Mouse (Mus musculus) megakaryocyte-erythroid progenitor cell, adult 5 weeks (primary cell): ENCODE measurements around the gene Kctd11. TPM values are rescaled to one million over a fixed set of nuclear protein-coding genes. Genes with fewer than 3 reads are reported as not detected.

ENCODE experiments used
- polyA plus RNA-seq: library from polyadenylated mRNA; stranded (reverse); fragments of >175 nt; gene quantifications from 2 replicates; pipeline ENCODE4 v1.2.3, GENCODE M21; 2012

The Kctd11 gene
- polyA plus RNA-seq, result 1.2 and 1.7 TPM in 2 replicates

GRCm38 (mm10) chr11:69880853-69881603 is at the start of gene Kctd11:
Kctd11 (minus strand) TSS chr11:69881406.

GRCm38 (mm10) chr11:69921114-69922011 is 40.2 kb upstream of the Kctd11 start, which contains the start of gene Eif5a:
Eif5a (minus strand) TSS chr11:69921958.

GRCm38 (mm10) chr11:69913554-69914371 is 32.6 kb upstream of the Kctd11 start, which contains the start of gene Gps2:
Gps2 (plus strand) TSS chr11:69913888.

GRCm38 (mm10) chr11:69900471-69901405 is 19.5 kb upstream of the Kctd11 start, which contains the start of the genes 2810408A11Rik and Neurl4:
2810408A11Rik (minus strand) TSS chr11:69900987.
Neurl4 (plus strand) TSS chr11:69901072.

GRCm38 (mm10) chr11:69895291-69895690 is 14.1 kb upstream of the Kctd11 start, which contains the start of gene Acap1:
Acap1 (minus strand) TSS chr11:69895539.

GRCm38 (mm10) chr11:69877878-69878277 is 3.3 kb downstream of the Kctd11 start, which contains the start of gene Tmem95:
Tmem95 (minus strand) TSS chr11:69878018.

GRCm38 (mm10) chr11:69858113-69858998 is 22.9 kb downstream of the Kctd11 start, which contains the start of gene Tnk1:
Tnk1 (minus strand) TSS chr11:69858730.

GRCm38 (mm10) chr11:69846198-69846680 is 35.0 kb downstream of the Kctd11 start, which contains the start of gene Plscr3:
Plscr3 (plus strand) TSS chr11:69846376.

GRCm38 (mm10) chr11:69837952-69838713 is 43.1 kb downstream of the Kctd11 start, which contains the start of gene Tmem256:
Tmem256 (plus strand) TSS chr11:69838514.

GRCm38 (mm10) chr11:69837604-69837951 is 43.6 kb downstream of the Kctd11 start, which contains the start of gene Nlgn2:
Nlgn2 (minus strand) TSS chr11:69837784.

Other genes with a start within 250 kb of the Kctd11 start
- gene Fxr2, start 248.4 kb downstream of the Kctd11 start, polyA plus RNA-seq, result 78.1 and 86.4 TPM in 2 replicates
- 0.48 and 1.3 TPM in 2 replicates for gene Sox15, start 226.1 kb downstream of the Kctd11 start, polyA plus RNA-seq
- gene Mpdu1, start 218.8 kb downstream of the Kctd11 start, polyA plus RNA-seq, result 34.6 and 45.3 TPM in 2 replicates
- 27.8 and 36.3 TPM in 2 replicates for gene Cd68, start 215.3 kb downstream of the Kctd11 start, polyA plus RNA-seq
- gene Eif4a1, start 209.0 kb downstream of the Kctd11 start, polyA plus RNA-seq, result 275 and 277 TPM in 2 replicates
- 103 and 104 TPM in 2 replicates for gene Senp3, start 199.3 kb downstream of the Kctd11 start, polyA plus RNA-seq
- 11.4 TPM in 2 replicates for gene Tnfsf13, start 195.6 kb downstream of the Kctd11 start, polyA plus RNA-seq
- 7.9 and 10.0 TPM in 2 replicates for gene Tnfsf12, start 185.6 kb downstream of the Kctd11 start, polyA plus RNA-seq
- 2.5 and 3.6 TPM in 2 replicates for gene Tnfsfm13, start 185.3 kb downstream of the Kctd11 start, polyA plus RNA-seq
- gene Polr2a, start 122.8 kb downstream of the Kctd11 start, polyA plus RNA-seq, result 82.4 and 83.8 TPM in 2 replicates
- gene Slc35g3, start 119.4 kb downstream of the Kctd11 start, polyA plus RNA-seq, result not detected in 2 replicates
- 3.7 and 6.1 TPM in 2 replicates for gene Zbtb4, start 115.5 kb downstream of the Kctd11 start, polyA plus RNA-seq
- 1.1 and 1.2 TPM in 2 replicates for gene Chrnb1, start 85.5 kb downstream of the Kctd11 start, polyA plus RNA-seq
- 1.1 and 1.4 TPM in 2 replicates for gene Fgf11, start 79.5 kb downstream of the Kctd11 start, polyA plus RNA-seq
- 0.03 TPM in 1 of 2 replicates, not detected in the other for gene Tmem102, start 75.8 kb downstream of the Kctd11 start, polyA plus RNA-seq
- not detected in 2 replicates for gene Gm39566, start 66.1 kb downstream of the Kctd11 start, polyA plus RNA-seq
- not detected in 2 replicates for gene Spem2, start 62.9 kb downstream of the Kctd11 start, polyA plus RNA-seq
- gene Spem1, start 59.2 kb downstream of the Kctd11 start, polyA plus RNA-seq, result 0.11 TPM in 1 of 2 replicates, not detected in the other
- gene Nlgn2, start 43.6 kb downstream of the Kctd11 start, polyA plus RNA-seq, result 40.3 and 57.2 TPM in 2 replicates
- gene Tmem256, start 42.9 kb downstream of the Kctd11 start, polyA plus RNA-seq, result 437 and 678 TPM in 2 replicates
- gene Plscr3, start 35.0 kb downstream of the Kctd11 start, polyA plus RNA-seq, result 149 and 165 TPM in 2 replicates
- gene Tnk1, start 22.7 kb downstream of the Kctd11 start, polyA plus RNA-seq, result 0.27 and 0.99 TPM in 2 replicates
- not detected in 2 replicates for gene Tmem95, start 3.4 kb downstream of the Kctd11 start, polyA plus RNA-seq
- 138 and 178 TPM in 2 replicates for gene Acap1, start 14.1 kb upstream of the Kctd11 start, polyA plus RNA-seq
- gene 2810408A11Rik, start 19.6 kb upstream of the Kctd11 start, polyA plus RNA-seq, result 1.7 and 2.8 TPM in 2 replicates
- 79.1 and 86.6 TPM in 2 replicates for gene Neurl4, start 19.7 kb upstream of the Kctd11 start, polyA plus RNA-seq
- gene Gps2, start 32.5 kb upstream of the Kctd11 start, polyA plus RNA-seq, result 173 and 210 TPM in 2 replicates
- gene Eif5a, start 40.6 kb upstream of the Kctd11 start, polyA plus RNA-seq, result 2,243 and 2,337 TPM in 2 replicates
- gene Ybx2, start 54.4 kb upstream of the Kctd11 start, polyA plus RNA-seq, result 1.3 and 1.6 TPM in 2 replicates
- 0.54 and 1.5 TPM in 2 replicates for gene Slc2a4, start 66.8 kb upstream of the Kctd11 start, polyA plus RNA-seq
- 0.12 TPM in 1 of 2 replicates, not detected in the other for gene Cldn7, start 83.4 kb upstream of the Kctd11 start, polyA plus RNA-seq
- 253 and 255 TPM in 2 replicates for gene Ctdnep1, start 99.8 kb upstream of the Kctd11 start, polyA plus RNA-seq
- gene Elp5, start 101.1 kb upstream of the Kctd11 start, polyA plus RNA-seq, result 12.4 and 14.3 TPM in 2 replicates
- gene Gabarap, start 109.7 kb upstream of the Kctd11 start, polyA plus RNA-seq, result 379 and 448 TPM in 2 replicates
- 73.1 and 84.1 TPM in 2 replicates for gene Phf23, start 114.4 kb upstream of the Kctd11 start, polyA plus RNA-seq
- 50.0 and 50.7 TPM in 2 replicates for gene Dvl2, start 119.2 kb upstream of the Kctd11 start, polyA plus RNA-seq
- 22.8 and 23.6 TPM in 2 replicates for gene Acadvl, start 134.0 kb upstream of the Kctd11 start, polyA plus RNA-seq
- gene Dlg4, start 135.5 kb upstream of the Kctd11 start, polyA plus RNA-seq, result 22.0 and 24.1 TPM in 2 replicates
- not detected in 2 replicates for gene Asgr1, start 172.7 kb upstream of the Kctd11 start, polyA plus RNA-seq
- gene Asgr2, start 211.2 kb upstream of the Kctd11 start, polyA plus RNA-seq, result 0.37 and 0.61 TPM in 2 replicates
- 2.7 and 3.7 TPM in 2 replicates for gene Mgl2, start 248.9 kb upstream of the Kctd11 start, polyA plus RNA-seq